Mouse (Mus musculus) cortical plate, adult 2 months (tissue): Measurements from ENCODE around the gene BC052040. TPM values are rescaled to one million over a fixed set of nuclear protein-coding genes. Genes with fewer than 3 reads are reported as not detected.

Experiments
- H3K27ac ChIP-seq: fragments of 200-500 bp; 2 replicates; pipeline ENCODE4 v1.5.1; 2012; ENCODE audit warnings: low read length, control low read depth, inconsistent platforms; ENCODE audit not compliant: insufficient read depth
- H3K4me1 ChIP-seq: fragments of 200-500 bp; 2 replicates; pipeline ENCODE4 v1.6.1; 2011; ENCODE audit warnings: low read length; ENCODE audit not compliant: control insufficient read depth, insufficient read depth
- H3K4me3 ChIP-seq: fragments of 200-500 bp; 2 replicates; pipeline ENCODE4 v1.5.1; 2011; ENCODE audit warnings: mild to moderate bottlenecking, low read length, control low read depth; ENCODE audit not compliant: insufficient read depth
- CTCF ChIP-seq: fragments of 200-500 bp; IDR thresholded peaks from 2 replicates; pipeline ENCODE4 v1.5.1; 2011; ENCODE audit warnings: mild to moderate bottlenecking, control low read depth, low read length; ENCODE audit not compliant: insufficient read depth; ENCODE audit errors: extremely low read depth
- POLR2A ChIP-seq: fragments of 200-500 bp; IDR thresholded peaks from 2 replicates; pipeline ENCODE4 v1.6.1; 2011; ENCODE audit warnings: mild to moderate bottlenecking, low read length, control low read depth; ENCODE audit not compliant: insufficient read depth; ENCODE audit errors: extremely low read depth
- polyA plus RNA-seq: library from polyadenylated mRNA; depleted of rRNA; stranded (reverse); fragments of >200 nt; gene quantifications from 2 replicates; pipeline ENCODE4 v1.2.3, GENCODE M21; 2012; rRNA removed

Gene BC052040
- 6.7 and 6.8 TPM in 2 replicates for polyA plus RNA-seq

DNA sequence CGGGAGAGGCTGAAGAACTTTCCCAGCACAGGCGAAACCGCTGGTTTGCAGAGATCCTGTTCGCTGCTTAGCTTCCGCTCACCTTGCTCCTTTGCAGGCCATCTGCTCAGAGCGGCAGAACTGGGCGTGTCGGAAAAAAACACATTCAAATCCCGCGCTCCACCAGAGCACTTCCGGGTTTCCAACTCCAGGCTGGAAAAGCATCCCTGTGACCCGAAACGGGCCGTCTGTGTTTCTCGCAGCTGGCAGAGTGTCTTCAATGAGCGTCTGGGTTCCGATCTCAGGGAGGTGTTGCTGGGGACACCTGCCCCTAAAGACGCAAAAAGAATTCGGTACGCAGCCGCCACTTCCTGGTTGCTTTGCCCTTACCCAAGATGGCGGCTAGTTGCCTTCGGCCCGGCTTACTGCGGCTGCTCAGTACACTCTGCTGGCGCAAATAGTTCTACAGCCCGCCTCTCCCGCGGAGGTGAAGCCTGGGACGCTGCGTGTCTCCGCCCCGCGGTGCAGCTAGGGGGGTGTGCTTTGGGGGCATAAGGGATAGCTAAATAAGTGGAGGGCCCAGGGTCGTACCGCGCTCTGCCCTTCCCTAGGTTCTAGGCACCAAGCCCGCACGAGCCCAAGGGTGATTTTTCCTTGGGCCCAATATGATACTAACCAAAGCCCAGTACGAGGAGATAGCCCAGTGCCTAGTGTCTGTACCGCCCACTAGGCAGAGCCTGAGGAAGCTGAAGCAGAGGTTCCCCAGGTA is at the start of gene BC052040:
BC052040 (plus strand) TSS at position 476 of the 748 bp plus-strand sequence.
- H3K4me3 ChIP-seq: peak within 1 kb of the TSS; percentile 62

DNA sequence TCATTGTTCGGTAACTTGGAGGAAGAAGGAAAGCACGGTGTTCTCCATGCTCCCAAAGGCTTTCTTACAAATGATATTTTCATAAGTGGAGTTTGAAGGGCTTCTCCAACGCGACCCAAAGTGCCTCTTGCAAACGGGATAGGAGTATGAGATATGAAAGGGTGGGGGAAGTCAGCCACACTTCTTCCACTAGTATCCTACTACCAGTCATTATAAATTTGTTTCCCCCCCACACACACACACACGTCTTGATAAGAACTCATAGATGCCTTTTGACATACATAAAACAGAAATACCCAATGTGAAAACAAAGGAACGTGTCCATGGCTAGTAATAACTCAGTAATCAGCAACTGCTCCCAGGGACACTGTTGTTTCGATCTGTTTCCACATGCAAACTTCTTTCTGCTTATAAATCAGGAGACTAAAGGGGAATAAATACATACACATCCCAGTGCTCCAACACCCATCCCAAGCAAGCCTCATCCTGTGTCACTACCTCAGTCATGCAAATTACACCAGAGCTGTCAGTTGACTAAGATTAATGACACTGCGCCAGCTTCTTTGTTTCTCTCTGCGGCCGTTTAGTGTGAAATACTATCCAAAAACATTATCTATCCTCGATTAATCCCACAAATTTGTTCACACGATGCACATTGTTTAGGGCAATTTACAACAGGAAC is 43.4 kb upstream of the BC052040 start:
- Histone ChIP-seq H3K4me1 (no peaks in the 10 kb centered on the region), H3K4me3 (no peak overlapping the region), H3K27ac (no peak overlapping the region)
- TF ChIP-seq CTCF (no peak), POLR2A (no peak)

More for the DNA sequence above, at the start of gene BC052040:
- Histone ChIP-seq H3K4me1 (no peaks in the 10 kb centered on the region), H3K27ac (no peak within 1 kb of the TSS)
- no peak for TF ChIP-seq CTCF
- TF ChIP-seq POLR2A: no peak

DNA sequence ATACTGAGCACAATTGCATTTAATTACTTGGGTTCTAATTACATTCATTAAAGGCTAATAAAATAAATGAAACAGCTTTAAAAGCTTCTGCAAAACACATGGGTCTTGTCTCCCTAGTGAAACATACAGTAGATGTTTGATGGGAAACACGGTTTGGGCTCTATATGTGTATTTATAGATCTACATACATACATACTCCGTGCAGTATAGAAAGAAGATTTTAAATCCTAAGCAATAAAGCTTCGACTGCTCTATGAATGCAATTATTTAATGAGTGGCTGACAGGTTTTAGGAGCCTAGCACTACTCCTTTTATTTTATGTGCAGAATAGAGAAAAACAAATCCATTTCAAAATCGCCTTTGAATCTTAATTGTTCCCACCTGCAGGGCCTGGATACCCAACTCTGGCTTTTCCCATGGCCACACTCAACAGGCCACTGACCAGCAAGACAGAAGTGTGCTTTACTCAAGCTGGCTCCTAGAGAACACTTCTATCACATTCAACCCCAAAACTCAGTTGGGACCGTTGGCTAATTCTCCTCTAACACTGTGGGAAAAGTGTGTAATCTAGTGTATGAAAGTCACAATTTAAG is 42.7 kb upstream of the BC052040 start:
- Histone ChIP-seq H3K4me3 (no peak overlapping the region), H3K4me1 (no peaks in the 10 kb centered on the region), H3K27ac (no peak overlapping the region)
- no peak for TF ChIP-seq CTCF
- no peak for TF ChIP-seq POLR2A

DNA sequence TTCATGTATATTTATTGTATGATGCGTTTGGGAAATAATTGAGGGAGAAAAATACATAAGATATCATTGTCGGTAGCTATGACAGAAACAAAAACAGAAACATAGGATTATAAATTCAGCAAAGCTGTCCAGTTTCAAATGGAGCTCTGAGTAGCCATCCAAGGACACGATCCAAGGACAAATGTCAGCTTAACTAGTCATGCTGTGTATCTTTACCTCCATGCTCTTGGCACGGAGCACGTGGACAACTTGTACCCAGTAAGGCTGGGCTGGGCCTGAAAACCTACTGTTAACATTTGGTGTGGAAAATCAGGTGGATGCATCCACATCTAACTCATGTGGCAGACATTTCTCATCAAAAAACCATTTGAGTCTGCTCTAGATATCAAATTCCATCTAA is 41.8 kb upstream of the BC052040 start:
- Histone ChIP-seq H3K4me3 (no peak overlapping the region), H3K4me1 (no peaks in the 10 kb centered on the region), H3K27ac (no peak overlapping the region)
- TF ChIP-seq CTCF: no peak
- no peak for TF ChIP-seq POLR2A

DNA sequence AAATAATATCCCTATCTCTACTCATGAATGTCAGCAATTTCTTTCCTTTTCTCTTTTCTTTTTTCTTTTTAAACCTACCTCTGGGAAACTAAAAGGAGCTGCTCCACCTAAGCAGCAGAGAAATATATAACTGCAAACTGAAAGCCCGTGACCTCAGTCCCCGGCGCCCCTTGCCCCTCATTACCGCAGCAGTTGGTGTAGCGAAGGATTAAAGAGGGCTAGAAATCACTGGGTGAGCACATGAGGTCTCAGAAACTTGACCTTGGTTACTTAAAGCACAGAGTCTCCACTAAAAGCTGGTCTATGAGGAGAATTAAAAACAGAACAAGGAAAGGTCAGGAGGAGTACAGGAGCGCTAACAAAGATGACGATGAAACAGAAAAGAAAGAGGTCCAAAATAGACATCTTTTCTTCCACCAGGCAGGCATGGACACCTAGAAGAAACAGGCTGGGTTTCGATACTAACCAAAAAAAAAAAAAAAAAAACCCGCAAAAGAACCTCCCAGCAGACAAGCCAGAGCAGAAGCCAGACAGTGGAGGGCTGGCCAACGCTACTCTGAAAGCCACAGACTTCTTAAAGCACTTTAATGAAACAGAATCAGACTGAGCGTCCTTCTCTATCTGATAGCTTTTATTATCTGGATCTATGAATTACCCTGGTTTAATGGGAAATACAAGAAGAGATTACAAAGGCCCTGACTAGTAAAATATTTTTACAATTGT is 39.0 kb upstream of the BC052040 start:
- no peak overlapping the region for H3K27ac ChIP-seq
- TF ChIP-seq POLR2A (no peak), CTCF (no peak)
- no peak overlapping the region for H3K4me3 ChIP-seq
- H3K4me1 ChIP-seq: no peaks in the 10 kb centered on the region

DNA sequence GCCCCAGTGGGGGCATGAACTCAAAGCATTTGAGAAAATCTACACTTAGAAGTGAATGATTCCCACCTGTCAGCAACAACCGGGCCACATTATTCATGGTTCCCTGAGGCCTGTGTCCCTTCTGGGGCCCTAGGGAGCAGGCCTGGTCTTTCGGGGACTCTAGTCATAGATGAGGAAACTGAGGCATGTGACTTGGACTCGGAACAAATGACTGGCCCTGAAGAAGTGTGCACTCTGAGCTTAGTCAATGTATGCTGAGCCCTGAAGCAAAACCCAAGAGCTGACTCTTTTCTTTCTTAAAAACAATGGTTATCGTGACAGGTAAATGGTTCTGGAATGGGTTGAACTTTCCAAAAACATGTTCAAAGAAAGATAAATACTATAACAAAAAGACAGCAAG is 38.3 kb upstream of the BC052040 start:
- no peak overlapping the region for H3K4me3 ChIP-seq
- H3K4me1 ChIP-seq: no peaks in the 10 kb centered on the region
- TF ChIP-seq POLR2A (no peak), CTCF (no peak)
- no peak overlapping the region for H3K27ac ChIP-seq

DNA sequence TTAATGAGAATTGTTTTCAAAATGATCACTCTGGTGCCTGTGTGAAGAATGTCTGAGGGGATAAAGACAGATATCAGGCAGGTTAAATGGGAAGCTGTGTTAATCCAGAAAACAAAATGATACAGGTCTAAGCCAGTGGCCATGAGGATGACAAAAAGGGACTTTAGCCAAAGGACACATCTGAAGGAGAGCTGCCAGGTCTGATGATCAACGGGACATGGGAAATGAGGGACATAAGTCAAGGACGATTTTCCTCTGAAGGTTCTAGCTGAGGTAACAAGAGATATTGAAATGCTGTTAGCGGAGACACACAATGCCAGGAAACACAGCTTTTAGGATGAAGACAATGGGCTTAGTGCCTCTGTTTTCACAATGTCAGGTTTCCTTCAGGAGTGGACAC is 29.6 kb upstream of the BC052040 start:
- Histone ChIP-seq H3K27ac (no peak overlapping the region), H3K4me3 (no peak overlapping the region), H3K4me1 (no peaks in the 10 kb centered on the region)
- TF ChIP-seq POLR2A: no peak
- TF ChIP-seq CTCF: no peak

DNA sequence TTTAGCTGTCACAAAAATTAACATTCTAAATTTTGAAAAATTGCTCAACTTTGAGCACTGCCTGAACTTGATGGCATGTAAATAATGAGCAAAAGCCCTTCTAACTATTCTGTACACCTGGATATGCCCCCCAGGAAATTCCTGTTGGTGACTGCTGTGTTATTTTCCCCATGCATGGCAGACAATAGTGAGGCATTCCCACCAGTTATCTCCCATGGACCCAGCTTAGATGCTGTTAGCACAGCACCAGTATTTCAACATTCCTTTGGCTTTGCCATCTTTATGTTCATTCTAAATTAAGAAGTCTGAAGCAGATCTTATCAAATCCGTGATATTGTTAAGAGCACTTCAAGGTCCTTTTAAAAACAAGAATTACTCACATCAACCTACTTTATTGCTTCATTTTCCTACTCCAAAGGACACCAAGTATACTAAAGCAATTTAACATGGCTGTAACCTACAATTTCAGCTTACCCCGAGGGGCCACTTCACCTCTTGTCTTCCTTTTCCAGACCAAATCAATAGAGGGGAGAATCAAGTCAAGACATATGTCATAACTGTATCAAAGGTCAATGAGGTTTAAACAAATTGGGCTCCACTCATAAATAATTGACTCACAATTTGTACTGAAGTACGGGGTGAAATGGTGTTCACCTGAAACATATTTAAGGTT is 19.2 kb upstream of the BC052040 start:
- H3K4me1 ChIP-seq: no peaks in the 10 kb centered on the region
- TF ChIP-seq CTCF: no peak
- TF ChIP-seq POLR2A: no peak
- H3K4me3 ChIP-seq: no peak overlapping the region
- H3K27ac ChIP-seq: no peak overlapping the region

DNA sequence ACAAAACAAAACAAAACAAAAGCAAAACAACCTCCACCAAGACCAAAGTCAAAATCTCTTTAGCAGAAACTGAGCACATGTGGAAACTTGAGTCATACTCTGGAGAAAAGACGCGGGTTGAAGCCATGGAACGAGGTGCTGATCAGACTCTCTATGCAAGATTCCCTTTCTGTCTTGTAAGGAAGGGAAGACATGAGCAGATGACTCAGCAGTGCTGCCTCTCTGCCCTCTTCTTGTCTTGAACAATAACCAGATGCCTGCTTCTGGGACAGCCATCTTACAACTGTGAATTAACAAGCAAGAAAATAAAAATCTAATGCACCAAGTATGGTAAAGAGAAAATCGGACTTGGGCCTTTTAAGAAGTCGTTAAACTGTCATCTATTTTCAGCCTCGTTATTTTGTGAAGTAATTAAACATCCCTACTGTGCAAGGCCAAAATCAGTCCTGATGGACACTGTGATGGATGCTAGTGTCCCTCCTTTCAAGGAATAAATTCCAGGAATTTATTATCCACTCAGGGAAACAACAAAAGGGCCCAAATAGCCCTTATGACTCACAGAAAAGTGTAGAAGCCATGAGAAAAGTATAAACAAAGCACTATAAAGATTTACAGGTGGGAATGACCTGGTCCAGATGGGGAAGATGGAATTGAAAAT is 18.0 kb upstream of the BC052040 start:
- H3K27ac ChIP-seq: no peak overlapping the region
- H3K4me1 ChIP-seq: no peaks in the 10 kb centered on the region
- no peak for TF ChIP-seq POLR2A
- TF ChIP-seq CTCF: no peak
- no peak overlapping the region for H3K4me3 ChIP-seq
